Mouse (Mus musculus): ENCODE results near the gene Olfm3.

The Olfm3 gene

GRCm38 (mm10) chr3:115080428-115081181 is 176.7 kb downstream of the Olfm3 start:
- DNase-seq (ENCODE audit: low read depth, low spot score): no peak

GRCm38 (mm10) chr3:115081371-115081770 is 177.5 kb downstream of the Olfm3 start:
- no peak for DNase-seq (ENCODE audit: low read depth, low spot score)

- no peak for DNase-seq (ENCODE audit: low read depth, low spot score)
Measured at GRCm38 (mm10) chr3:115082947-115083346, 179.1 kb downstream of the Olfm3 start.

GRCm38 (mm10) chr3:115088281-115088680 is 184.4 kb downstream of the Olfm3 start:
- DNase-seq (ENCODE audit: low read depth, low spot score): no peak

- peak; percentile 17 for DNase-seq (ENCODE audit: low read depth, low spot score)
Measured at GRCm38 (mm10) chr3:115090670-115091069, 186.8 kb downstream of the Olfm3 start.

- no peak for DNase-seq (ENCODE audit: low read depth, low spot score)
Measured at GRCm38 (mm10) chr3:115095496-115095895, 191.6 kb downstream of the Olfm3 start.

- DNase-seq (ENCODE audit: low read depth, low spot score): no peak
Measured at GRCm38 (mm10) chr3:115099590-115099989, 195.7 kb downstream of the Olfm3 start.

GRCm38 (mm10) chr3:115104155-115104801 is 200.4 kb downstream of the Olfm3 start:
- DNase-seq (ENCODE audit: low read depth, low spot score): no peak

GRCm38 (mm10) chr3:115104802-115105493 is 201.1 kb downstream of the Olfm3 start:
- DNase-seq (ENCODE audit: low read depth, low spot score): peak; percentile 6

GRCm38 (mm10) chr3:115145722-115146121 is 241.8 kb downstream of the Olfm3 start:
- DNase-seq (ENCODE audit: low read depth, low spot score): no peak

GRCm38 (mm10) chr3:115146244-115146643 is 242.4 kb downstream of the Olfm3 start:
- no peak for DNase-seq (ENCODE audit: low read depth, low spot score)

GRCm38 (mm10) chr3:115158903-115159473 is 255.1 kb downstream of the Olfm3 start:
- DNase-seq (ENCODE audit: low read depth, low spot score): no peak

- no peak for DNase-seq (ENCODE audit: low read depth, low spot score)
Measured at GRCm38 (mm10) chr3:115174625-115175024, 270.7 kb downstream of the Olfm3 start.
